Mouse (Mus musculus) thymus, postnatal 10 days (tissue): ENCODE results near the gene Gss.
A peak's percentile ranks its signal among the peaks of the same experiment; 100 is the strongest.
"Not testable (repeated sequence)": the region's sequence is repeated elsewhere in the genome, so short reads cannot be mapped to it uniquely, and the experiment has no call there.

ENCODE experiments used
- DNase-seq, 2 experiments: peaks; one replicate each; pipeline ENCODE4 v3.0.0; 2021; ENCODE audit warnings: low spot score in 2 of 2

Gss gene

DNA sequence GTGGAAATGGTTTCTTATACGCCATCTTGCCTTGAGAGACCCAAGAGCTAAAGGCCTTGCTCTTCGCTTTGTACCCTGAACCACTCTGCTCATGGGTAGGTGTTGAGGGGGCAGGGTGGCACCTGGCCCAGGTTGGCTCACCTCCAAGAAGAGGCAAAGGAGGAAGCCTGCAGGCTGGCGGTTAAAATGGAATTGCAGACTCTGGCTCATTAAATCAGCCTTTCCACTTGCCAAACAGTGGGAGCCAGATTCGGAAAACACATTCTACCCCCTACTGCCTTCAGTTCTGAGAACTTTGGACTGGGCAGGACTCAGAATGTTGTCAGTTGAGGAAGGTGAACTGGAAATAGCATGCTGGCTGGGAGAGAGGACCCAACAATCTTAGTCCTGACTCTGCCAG lies 17.9 kb downstream of the Gss start:
- no peak for DNase-seq

DNA sequence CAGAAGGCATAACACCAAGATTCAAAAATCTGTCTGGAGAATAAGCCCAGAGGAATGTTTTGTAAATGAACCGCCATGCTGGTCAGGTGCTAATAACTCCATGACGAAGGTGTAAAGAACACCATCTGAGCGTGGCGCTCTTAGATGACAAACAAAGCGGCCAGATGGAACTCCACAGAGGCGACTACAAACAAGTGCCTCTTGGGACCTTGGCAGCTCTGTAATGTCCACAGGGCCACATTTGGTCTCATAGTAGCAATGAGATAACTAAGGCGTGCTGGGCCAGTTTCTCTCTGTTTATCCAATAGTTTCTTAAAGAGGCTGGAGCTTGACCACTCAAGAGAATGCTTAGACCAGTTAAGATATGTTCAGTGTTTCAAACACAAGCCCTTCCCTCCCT lies 18.6 kb downstream of the Gss start:
- DNase-seq = no peak

DNA sequence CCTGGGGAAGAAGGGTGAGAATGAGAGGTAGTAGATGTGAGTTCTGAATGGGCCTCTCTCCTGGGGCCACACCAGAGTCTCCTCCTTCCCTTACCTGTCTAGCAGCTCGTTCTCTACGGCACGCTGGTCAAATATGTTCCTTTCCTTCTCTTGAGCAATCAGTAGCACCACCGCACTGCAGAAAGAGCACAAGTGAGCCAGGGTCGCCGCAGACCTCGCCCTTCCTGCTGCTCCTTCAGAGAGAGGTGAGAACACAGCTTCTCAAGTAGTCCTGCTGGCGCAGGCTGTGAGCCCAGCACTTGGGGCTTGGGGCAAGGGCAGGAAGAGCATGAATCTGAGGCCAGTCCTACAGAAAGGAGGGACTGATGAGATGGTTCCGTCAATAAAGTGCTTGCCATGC lies 19.6 kb downstream of the Gss start:
- no peak for DNase-seq

DNA sequence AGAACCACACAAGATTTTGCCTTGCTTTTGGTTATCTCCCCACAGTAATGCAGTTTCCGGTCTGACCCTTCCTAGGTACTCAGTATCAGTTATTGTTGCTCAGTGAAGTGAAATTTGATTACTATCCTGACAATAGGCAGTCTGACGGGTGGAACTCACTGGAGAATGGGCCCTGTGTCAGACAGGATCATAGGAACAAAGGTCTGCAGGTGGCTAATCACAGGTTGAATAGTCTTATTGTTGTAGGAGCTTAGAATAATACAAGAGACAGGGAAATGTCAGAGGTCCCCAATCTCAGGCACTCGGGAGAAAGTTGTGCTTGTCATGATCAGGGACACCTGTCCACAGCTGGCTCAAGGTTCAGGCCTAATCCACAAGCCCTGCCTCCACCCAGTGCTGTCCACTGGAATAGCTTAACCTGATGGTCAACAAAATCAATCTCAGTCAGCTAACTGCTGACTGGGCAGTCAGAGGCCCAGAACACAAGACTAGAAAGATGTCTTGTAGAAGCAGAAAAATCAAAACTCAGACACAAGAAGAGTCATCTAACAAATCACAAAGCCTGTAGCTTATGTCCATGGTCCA lies 23.3 kb downstream of the Gss start:
- DNase-seq = no peak

DNA sequence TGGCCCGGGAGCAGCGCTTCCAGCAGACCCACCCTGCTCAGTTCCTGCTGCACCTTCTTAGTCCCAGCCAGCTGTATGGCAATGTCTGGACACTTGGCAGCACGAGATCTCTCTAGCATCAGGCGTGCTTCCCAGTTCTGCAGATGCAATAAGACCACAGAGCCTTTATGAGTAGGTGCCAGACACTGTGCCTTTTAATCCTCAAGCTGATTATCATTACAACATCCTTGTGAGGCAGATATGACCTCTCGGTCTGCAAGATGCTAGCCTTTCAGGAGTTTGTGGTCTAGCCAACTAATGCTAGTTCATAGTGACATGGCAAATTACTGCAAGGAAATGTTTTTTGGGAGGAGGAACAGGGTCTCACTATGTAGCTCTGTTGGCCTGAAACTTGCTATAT lies 24.9 kb downstream of the Gss start:
- DNase-seq = no peak

DNA sequence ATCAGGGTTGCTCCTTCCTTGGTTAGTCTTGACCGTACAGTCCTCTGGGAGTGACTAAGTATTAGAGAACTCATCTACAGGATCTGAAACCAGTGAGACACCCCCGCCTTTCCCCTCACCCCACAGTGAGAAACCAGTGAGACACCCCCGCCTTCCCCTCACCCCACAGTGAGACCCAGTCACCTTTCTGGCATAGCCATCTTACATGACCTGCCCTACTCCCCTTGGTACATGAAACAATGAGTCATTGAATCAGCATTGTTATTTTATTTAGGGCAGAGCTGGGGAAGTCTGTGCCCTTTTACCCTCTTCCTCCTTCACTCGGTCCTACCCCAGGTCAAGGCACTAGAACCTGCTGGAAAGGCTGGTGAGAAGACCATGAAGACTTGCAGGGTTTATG lies 29.7 kb downstream of the Gss start:
- DNase-seq = no peak

DNA sequence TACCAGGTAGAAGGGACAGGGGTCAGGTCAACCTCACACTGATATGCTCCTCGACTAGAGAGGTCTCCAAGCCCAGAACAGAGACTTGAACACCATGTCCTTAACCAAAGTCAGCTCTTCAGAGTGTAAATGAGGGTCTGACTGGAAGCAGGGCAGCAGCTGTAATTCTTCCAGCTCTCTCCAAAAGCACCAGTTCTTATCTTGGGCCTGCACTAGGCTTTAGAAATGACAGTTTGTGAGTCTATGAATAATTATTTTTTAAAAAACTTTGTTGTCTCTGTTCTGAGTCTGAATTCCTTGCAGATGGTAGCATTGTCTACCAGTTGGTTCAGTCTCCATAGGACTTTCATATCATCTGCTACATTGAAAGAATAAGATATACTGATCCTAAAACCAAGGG lies 30.4 kb downstream of the Gss start:
- no peak for DNase-seq

DNA sequence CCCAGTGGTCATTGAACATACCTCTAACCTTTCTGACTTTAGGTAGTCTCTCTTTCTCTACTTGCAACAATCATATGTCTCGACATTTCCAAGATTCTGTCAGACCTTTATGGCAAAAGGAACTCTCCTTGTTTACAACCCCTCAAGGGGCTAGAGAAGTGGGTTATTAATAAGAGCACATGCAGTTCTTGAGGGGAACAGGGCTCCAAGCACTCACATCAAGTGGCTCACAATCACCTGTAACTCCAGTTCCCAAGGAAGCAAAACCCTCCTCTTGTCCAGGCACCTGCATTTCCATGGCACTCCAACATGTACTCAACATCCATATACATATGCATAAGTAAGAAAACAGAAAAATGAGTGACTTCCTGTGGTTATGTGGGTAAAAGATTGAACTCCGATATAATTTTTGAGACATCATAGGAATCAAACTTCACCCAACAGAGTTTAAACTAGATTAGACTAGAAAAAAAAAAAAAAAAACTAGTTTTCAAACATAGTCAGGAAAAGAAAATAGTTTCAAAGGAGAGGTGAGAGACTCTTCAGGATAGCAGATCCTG lies 38.1 kb downstream of the Gss start:
- no peak for DNase-seq

DNA sequence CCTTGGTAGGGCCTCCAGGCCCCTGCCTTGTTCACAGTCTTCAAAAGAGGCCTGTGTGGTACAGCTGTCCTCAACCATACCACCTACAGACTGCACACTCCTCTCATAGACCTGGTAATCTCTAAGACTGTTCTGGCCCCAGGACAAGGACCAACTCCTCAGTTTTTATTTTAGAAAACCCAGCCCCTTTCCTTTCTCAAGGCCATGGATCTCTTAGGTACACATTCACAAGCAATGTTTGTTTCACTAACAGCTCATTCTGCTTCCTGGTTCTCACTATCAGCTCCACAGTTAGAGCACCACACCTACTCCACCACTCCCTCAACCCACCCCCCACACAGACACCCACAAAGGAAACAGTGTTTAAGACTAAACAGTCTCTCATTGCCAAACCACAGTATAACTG lies 39.7 kb downstream of the Gss start:
- peak; percentile 63 to 73 for DNase-seq

DNA sequence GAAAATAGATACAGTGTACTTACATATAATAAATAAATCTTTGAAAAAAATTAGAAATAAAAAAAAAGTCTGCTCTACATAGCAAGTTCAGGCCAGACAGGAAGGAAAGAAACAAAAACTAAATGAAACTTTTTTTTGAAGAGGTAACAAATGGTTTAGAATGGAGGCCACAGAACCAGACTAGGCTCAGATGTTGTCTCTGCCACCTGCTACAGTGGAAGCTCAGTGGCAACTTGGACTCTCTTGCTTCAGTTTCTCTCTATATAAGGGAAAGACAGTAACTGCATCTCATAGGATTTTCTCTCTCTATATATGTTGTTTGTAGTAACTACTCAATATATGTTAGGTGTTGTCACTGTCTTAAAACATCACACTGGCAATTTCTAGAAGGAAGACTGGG lies 40.3 kb downstream of the Gss start:
- DNase-seq = peak; percentile 15 to 38

DNA sequence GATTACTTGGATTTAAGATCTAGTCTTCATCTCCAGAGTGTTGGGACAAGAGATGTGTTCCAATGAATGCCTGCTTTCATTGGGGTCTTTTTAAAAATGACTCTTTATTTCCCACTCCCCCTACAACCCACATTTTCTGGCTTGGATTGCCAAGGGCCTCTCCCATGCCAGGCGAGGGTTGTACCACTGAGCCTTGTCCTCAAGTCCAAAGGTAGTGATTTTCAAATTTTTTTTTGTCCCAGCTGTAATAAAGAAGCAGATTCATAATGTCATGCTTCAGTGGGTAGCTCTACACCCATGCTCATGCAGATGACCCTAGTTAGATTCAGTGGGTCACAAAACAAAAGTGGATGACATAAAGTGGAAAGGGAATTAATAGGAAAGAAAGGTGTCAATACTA lies 45.7 kb downstream of the Gss start:
- no peak for DNase-seq

DNA sequence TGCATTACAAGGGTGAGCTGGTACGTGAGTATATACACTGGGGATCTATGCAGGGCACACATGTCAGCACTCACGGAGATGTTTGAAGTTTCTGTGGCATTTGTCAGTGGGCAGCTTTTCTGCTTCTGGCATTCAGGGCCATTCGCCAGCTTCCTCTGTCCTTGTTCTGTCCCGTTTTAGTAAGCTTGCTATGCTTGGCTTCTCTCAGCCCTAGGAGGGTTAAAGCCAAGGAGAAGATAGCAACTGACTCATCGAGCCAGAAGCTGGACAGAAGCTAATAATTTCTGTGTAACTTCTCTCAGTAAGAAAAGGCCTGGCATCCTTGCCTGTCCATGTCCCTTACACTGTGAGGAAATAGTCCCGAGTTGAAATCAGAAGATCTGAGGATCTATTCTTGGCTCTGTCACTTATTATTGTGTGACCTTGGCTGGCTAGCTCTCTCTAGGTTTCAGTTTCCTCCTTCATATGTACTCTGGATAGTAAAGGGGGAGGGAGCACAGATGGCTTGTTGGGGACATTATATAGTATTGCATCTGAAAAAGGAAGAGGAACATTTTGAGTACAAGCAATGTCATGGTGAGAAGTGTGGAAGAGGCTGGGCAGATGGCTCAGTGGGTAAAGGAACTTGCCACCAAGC lies 51.7 kb downstream of the Gss start:
- DNase-seq = no peak

DNA sequence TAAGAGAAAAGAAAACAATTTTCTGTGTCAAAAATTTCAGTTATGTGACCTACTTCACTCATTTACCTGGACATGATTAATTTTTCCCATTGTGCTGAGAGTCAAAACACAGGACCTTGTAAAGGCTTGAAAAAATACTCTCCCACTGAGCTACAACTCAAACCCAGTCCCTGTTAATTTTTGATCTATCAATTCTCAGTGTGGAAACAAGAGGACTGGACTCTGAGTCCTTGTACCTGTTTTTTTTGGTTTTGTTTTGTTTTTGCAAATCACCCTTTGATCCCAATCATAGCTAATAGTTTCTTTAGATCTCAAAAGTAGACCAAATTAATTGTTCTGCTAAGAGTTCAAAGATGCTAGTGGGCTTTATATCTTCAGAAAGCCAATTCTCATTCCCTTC lies 52.9 kb downstream of the Gss start:
- DNase-seq = no peak

DNA sequence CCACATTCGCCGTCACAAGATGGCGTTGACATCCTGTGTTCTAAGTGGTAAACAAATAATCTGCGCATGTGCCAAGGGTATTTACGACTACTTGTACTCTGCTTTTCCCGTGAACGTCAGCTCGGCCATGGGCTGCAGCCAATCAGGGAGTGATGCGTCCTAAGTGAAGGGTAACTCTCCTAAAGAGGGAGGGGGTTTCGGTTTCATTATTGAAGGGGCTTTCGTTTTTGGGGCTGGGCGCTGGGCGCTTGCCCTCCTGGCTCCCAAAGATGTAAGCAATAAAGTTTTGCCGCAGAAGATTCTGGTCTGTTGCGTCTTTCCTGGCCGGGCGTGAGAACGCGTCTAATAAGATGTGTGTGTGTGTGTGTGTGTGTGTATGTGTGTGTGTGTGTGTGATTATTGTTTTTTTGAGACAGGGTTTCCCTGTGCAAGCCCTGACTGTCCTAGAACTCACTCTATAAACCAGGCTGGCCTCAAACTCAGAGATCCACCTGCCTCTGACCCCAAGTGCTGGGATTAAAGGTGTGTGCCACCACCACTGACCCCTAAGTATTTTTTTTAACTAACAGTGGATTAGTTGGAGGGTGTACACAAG lies 54.0 kb downstream of the Gss start:
- not testable (repeated sequence) for DNase-seq

DNA sequence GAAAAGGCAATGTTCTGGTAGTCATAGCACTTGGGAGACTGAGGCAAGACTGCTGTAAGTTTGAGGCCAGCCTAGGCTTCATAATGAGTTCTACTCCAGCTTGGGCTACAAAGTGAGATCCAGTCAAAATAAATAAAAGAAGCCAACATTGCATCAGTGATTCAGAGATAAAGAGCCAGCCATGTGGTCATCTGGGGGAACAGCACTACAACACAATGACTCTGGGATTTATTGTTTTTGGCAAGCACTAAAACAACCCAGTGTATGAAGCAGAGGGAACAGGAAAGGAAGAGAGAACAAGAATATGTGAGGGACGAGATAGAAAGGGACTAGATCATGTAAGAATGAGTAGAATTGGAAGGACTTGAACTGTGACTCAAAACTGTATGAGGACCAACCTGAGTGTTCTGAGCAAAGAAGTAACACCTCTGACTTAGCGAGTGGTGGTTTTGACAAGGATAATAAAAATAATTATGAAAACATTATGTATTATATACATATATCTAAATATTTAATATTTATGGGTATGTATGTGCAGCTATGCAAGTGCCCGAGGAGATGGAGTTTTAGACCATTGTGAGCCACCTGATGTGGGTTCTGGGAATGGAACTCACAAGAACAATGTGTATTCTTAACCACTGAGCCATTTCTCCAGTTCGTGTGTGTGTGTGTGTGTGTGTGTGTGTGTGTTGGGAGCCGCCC lies 54.7 kb downstream of the Gss start:
- no peak for DNase-seq

DNA sequence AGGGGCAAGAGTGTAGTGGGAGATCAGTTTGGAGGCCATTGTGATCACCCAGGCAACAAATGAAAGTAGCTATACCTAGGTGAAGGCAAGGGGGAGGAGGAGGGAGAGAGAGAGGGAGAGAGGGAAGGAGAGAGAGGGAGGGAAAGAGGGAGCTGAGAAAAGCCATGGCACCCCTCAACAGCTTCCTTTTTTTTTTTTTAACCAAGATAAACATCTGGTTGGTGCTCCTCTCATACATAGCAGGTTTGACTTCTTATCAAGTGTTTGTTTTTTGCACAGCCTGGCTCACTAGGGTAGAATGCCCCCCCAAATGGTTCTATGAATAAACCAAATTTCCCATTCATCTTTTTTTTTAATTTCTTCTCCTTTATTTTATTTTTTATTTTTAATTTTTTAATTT lies 56.3 kb downstream of the Gss start:
- DNase-seq = no peak

DNA sequence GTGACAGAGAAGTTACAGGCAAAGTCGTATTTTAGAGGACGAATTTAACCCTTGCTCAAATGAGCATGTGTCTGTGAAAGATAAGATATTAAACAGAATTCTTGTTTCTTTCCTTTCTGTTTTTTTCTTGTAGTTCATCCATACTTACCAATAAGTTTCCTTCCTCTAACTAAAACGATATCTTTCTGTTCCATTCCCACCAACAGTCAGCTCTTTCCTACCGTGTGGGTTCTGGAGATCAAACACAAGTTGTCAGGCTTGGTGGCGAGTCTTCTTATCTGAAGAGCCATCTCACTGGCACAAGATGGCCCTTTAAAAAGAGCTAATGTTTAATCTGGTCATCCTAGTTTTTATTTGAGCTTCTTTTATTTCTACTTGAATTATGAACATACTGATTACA lies 65.2 kb downstream of the Gss start:
- DNase-seq = no peak

DNA sequence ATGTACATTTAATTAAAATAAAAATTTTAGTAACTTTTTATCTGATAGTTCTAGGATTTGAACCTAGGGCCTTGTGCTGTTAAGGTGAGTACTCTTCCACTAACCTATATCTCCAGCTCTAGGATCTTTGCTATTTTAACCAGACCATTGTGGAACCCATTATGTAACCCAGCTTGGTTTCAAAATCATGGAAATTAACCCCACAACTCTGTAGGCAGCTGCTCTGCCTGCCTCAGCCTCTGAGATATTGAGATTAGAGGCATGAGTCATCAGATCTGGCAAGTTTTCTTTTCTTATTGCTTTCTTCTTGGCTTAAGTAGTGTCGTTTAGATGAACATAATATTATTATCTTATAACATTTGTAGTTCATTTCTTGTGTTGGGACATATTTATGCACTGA lies 68.2 kb downstream of the Gss start:
- DNase-seq = no peak

DNA sequence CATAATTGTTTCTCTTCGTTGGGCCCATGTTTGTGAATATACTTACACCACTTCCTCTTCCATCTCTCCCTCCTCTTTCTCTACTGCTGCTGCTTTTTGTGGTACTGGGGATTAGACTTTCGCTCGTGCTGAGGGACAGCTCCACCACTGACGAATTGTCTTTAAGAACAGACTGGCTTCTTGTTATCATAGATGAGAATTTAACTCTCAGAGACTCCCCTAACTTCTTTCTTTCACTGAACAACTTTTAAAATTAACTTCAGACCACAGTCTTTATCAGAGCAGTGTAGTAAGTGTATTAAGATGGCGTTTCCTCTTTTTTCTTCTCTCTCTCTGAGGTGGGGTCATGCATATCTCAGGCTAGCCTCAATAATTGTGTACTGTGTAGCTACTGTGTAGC lies 68.9 kb downstream of the Gss start:
- no peak for DNase-seq

DNA sequence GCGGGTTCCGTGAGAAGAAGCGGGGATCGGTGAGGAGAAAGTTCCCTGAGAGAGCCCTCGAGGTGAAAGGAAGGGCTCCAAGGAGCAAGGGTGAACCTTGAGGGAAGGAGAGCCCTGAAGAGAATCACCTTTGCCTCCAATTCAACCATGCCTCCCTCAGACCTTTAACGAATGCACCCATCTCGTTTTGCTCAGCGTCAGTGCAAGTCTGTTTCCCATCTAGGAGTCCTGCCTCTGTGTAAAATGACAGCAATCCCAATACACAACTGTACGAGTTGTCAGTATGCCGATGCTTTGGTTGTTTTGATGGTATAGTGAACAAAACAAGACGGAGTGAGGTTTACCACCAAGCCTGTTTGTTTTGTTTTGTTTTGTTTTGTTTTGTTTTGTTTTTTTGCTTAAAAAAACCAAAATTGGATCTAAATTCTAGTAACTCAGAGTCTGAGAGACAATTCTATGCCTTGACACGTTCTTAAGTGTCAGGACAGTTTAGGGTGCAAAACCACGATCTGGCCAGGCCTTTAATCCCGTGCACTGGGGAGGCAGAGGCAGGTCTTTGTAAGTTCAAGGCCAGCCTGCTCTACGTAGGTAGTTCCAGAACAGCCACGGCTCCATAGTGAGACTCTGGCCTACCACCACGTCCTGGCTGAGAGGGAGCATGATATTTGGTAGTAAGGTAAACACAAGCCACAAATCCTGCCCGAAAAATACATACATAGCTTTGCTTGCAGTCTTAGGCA lies 73.9 kb downstream of the Gss start:
- no peak for DNase-seq

DNA sequence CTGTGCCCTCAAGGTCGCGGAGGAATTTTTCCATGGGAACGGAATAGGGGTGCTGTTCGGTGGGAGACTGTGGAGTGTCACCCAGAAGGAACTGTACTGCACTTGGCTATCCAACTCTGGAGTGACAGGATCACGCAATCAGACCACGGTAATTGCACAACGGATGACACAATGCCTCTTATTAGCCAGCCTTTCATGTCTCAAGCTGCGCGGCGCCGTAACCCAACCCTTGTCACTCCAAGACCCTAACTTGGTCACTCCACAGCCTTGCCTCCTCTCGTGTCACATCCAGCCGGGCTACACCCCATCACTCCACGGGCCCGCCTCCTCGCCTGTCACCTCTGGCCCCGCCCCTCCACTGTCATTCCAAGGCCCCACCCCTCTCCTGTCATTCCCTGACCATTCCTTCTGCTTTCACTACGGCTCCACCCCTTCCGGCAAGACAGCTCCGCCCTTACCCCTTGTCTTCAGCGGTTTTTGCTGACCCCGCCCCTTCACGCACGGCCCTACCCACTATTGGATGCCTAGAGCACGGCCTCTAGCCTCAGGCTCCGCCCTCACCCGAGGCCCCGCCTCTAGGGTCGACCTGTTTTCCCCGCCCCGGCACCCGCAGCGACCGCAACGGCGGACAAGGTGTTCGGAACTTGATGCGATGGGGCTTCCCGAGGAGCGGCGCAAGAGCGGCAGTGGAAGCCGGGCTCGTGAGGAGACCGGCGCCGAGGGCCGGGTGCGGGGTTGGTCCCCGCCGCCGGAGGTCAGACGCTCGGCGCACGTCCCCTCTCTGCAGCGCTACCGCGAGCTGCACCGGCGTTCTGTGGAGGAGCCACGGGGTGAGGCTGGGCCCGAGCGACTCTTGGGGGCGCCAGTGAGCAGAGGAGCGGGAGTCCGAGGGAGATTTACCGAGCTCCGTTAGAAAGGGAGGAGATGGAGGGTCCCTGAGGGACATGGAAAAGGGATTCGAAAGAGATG lies 74.9 kb downstream of the Gss start, which contains the start of the genes Acss2 and Ggt7:
Gene Acss2, plus strand, starts transcription at position 494 of the 969 bp plus-strand sequence.
Gene Ggt7, minus strand, starts transcription at position 783 of the 969 bp plus-strand sequence.
- peak; percentile 96 for DNase-seq
